Mouse (Mus musculus): ENCODE measurements around the gene Rpl4. TPM values are rescaled to one million over a fixed set of nuclear protein-coding genes. Genes with fewer than 3 reads are reported as not detected.
"Not testable (repeated sequence)": the region's sequence is repeated elsewhere in the genome, so short reads cannot be mapped to it uniquely, and the experiment has no call there.

Rpl4 gene
- 100 to 1,000 TPM; 735 to 744 TPM for total RNA-seq (2021)

- intact Hi-C loops (cut with DNase I): no loop called here
- DNase-seq: peak; percentile 83
Observed at GRCm38 (mm10) chr9:64172816-64173665, at the start of gene Rpl4, which contains the start of gene Zwilch. TSS of gene Rpl4 (plus strand) at chr9:64173375. TSS of gene Zwilch (minus strand) at chr9:64173104.

DNA sequence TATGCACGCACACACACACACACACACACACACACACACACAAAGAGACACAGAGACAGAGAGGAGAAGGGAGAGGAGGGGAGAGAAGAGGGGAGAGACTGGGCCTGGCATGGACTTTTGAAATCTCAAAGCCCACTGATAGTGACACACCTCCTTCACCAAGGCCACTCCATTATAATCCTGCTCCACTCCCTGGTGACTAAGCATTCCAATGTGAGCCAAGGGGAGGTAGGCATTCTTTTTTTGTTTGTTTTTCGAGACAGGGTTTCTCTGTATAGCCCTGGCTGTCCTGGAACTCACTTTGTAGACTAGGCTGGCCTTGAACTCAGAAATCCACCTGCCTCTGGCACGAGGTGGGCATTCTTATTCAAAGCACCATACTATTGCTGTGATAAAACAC, 48.3 kb upstream of the Rpl4 start:
- intact Hi-C loops (cut with DNase I); DNase-seq: not testable (repeated sequence)

DNA sequence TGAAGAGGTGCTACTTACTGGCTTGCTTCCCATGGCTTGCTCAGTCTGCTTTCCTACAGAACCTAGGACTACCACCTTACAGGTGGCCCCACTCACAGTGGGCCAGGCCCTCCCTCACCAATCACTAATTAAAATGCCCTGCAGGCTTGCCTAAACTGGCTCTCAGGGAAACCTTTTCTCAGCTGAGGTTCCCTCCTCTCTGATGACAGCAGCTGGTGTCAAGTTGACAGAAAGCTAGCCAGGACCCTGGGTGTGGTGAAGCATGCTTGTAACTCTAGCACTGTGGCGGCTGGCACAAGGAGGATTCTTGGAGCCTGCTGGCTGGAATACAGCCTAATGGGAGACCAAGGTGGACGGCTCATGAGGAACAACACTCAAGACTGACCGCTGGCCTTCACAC, 47.9 kb upstream of the Rpl4 start:
- intact Hi-C loops (cut with DNase I): no loop called here
- DNase-seq: peak; percentile 23

GRCm38 (mm10) chr9:64126121-64126520, 47.1 kb upstream of the Rpl4 start:
- no peak for DNase-seq
- intact Hi-C loops (cut with DNase I): no loop called here

DNA sequence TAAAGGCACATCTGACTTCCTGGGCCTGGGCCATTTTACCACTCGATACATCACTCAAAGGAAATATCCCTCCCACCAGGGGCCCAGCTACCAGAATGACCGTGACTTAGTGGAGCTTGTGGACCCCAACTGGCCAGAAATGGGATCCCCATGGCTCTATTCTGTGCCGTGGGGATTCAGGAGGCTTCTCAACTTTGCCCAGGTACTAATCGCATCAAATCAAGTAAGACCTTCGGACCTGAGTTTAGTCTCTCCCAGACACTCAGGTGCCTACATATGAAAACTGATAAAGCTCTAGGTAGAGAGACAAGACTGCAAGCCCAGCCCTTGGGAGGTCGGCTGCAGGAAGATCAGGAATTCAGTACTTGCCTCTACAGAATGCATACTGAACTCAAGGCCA, 41.6 kb upstream of the Rpl4 start:
- no peak for DNase-seq
- intact Hi-C loops (cut with DNase I): no loop called here

DNA sequence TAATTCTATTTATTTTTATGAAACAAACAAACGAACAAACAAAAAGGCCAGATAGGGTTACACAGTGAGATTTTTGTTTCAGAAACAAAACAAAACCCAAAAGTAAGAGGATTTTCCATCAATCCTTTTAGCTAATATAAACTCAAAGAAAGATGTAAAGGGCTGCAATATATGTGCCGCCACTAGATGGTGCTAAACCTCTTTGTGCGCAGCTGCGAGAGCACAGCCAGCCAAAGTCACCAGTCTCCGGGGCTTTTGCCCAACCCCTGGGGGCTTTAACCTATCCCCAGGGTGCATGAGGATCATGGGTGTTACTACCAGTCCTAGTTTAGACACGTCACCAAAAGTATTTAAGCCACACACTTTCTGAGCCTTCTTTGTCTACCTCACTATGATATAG, 34.3 kb upstream of the Rpl4 start:
- peak; percentile 42 for DNase-seq
- intact Hi-C loops (cut with DNase I): not testable (repeated sequence)

DNA sequence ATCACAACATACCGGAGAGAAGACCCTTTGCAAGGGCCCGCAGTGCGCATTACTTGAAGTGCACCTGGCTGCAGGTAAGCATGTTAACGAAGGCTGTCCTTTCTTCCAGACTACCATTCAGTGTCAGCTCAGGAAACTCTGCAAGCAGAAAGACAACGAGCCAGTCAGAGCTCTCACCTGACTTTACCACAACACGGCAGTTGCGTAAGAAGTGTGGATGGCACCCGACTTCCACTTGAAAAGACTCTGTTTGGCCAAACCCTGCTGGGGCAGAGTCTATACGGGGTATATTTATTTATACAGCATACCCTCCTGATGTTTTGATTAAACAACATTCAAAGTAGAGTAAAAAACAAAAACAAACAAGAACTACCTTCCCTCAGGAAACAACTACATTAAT, 33.3 kb upstream of the Rpl4 start:
- intact Hi-C loops (cut with DNase I): no loop called here
- DNase-seq: no peak

- no peak for DNase-seq
- intact Hi-C loops (cut with DNase I): no loop called here
Observed at GRCm38 (mm10) chr9:64156641-64157040, 16.5 kb upstream of the Rpl4 start.

DNA sequence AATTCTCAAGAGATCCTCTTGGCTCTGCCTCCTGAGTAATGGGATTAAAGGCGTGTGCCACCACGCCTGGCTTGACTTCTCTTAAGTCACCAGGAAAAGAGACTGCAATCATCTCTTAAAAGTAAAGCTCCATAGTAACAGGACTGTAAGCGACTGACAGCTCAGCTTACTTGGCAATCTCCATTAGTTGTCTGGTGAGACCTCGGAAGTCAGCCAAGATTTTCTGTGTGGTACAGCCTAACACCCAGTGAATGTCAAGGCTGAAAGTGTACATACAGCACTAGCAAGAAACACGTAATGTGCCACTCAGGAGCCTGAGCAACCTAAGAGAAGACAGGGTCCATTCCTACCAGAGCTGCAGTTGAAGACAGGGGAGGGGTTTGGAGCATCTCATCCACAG, 12.7 kb upstream of the Rpl4 start:
- no peak for DNase-seq
- intact Hi-C loops (cut with DNase I): no loop called here

GRCm38 (mm10) chr9:64169967-64170366, 3.2 kb upstream of the Rpl4 start:
- DNase-seq; intact Hi-C loops (cut with DNase I): not testable (repeated sequence)

DNA sequence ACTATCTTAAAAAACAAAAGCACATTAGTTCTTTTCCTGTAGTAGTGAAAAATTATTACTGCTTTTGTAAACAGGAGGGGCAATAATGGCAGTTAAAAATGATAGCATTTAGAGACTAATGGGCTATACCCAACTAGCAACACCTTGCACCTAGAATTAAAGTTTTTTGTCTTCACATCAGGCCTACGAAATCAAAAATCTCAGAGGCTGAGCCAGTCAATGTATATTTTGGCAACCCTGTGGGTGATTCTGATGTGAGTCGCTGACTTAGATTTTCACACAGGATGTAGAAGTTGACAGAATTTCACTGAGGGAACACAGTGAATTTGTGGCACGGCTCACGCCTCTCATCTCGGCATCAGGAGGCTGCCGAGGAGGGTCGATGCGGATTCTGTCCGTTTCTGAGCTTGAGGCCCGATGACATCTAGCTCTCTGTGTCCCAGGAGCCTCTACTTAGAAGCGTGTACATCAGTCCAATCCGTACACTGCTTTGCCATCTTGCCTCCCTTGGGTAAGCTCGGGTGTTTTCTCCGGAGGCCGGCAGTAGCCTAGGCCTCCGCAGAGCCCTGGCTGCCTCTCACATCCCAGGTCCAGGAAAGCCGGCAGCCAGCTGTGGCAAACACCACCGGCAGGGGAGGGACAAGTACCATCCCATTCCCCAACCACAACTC, 895 bp upstream of the Rpl4 start:
- intact Hi-C loops (cut with DNase I): no loop called here
- DNase-seq: no peak

DNA sequence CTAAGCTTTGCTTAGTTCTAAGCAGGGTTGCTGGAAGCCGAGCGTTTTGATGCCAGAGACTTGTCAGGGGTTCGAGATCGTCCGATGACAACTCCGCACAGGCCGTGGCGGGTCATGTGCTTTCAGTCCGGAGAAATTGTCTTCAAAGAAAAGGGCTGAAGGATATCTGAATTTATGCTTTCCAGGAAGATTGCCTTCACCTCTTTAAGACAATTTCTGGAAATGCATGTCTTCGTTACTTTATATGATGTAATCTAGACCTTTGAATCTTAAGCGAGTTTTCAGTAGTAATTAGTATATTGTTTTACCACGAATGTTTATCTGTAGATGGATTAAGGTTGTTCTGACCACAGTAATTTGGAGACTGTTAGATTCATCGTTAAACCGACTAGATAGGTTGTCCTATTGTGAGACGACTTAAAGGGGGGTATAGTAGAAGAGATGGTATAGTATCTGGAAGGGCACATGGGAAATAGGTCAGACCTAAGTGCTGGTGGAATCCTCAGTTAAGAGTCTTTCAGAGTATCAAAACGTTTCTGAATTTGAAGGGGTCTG, 568 bp downstream of the Rpl4 start:
- intact Hi-C loops (cut with DNase I): no loop called here
- no peak for DNase-seq

DNA sequence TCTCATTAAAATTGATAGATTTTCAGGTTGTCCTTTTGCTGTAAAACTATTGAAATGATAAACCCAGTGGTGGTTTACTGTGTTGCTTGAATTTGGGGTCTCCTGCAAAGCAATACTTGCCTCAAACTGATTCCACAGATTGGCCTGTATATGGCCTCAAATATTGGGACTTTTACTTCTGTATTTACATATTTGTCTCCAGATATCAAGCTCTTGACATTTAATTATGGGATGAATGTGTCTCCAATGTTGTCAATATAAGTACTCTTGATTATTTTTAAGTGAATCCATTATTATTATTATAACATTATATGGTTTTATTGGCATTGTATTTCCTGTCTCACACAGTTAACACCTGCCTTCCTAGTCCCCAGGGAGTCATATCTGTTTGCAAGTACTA, 1.2 kb downstream of the Rpl4 start:
- intact Hi-C loops (cut with DNase I): no loop called here
- DNase-seq: no peak

DNA sequence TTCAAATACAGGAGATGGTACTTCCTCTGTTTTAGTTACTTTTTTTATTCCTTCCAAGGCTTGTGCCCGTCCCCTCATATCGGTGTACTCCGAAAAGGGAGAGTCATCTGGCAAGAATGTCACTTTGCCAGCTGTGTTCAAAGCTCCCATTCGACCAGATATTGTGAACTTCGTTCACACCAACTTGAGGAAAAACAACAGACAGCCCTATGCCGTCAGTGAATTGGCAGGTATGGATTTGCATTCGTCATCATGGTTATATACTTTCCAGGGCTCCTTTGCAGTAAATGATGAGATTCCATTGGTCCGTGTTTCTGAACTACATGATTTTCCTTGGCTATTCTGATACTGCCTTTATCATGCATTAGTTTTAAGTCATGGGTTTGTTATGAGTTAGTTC, 1.6 kb downstream of the Rpl4 start:
- intact Hi-C loops (cut with DNase I): loop anchor here (5.0 kb wide), 1 partner anchor 78 kb away; the partner anchor contains the start of gene Map2k1

GRCm38 (mm10) chr9:64175378-64175777, 2.2 kb downstream of the Rpl4 start:
- no peak for DNase-seq
- intact Hi-C loops (cut with DNase I): loop anchor here (5.0 kb wide), 1 partner anchor 77 kb away; the partner anchor contains the start of gene Map2k1

More for the DNA sequence above, 1.6 kb downstream of the Rpl4 start:
- DNase-seq: no peak

GRCm38 (mm10) chr9:64178610-64178973, 5.4 kb downstream of the Rpl4 start:
- no peak for DNase-seq
- intact Hi-C loops (cut with DNase I): loop anchor here (5.0 kb wide), 1 partner anchor 74 kb away; the partner anchor contains the start of gene Map2k1

DNA sequence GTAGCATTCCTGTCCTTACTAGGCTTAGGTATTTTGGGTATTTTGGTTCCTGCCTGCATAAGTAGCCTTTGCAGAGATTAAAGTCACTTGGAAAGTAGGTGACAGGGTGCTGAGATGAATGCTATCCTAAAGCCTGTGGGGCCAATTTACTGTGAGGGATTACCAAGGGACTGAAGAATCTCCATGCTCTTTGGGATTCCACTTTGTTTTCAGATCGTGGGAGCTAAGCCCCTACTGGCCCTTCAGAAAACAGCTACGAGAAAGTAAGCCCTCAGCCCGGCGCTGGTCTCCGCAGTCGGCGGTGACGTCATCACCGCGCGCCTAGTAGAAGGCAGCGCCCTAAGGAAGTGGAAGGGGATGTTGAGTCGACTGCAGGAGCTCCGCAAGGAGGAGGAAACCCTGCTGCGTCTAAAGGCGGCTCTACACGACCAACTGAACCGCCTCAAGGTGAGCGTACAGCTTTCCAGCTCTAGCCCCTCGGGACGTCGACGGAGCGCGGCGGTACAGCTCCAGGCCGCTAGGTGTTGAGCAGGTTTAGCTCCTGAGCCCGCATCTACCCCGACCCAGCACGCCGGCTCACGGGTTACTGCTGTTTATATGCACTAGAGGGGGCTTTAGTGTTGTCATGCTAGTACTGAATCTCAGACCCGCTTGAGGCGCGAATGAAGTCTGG, 5.9 kb downstream of the Rpl4 start, which contains the start of gene Snapc5:
TSS of gene Snapc5 (plus strand) at position 301 of the 673 bp plus-strand sequence.
- intact Hi-C loops (cut with DNase I): loop anchor here (5.0 kb wide), 1 partner anchor 73 kb away; the partner anchor contains the start of gene Map2k1

DNA sequence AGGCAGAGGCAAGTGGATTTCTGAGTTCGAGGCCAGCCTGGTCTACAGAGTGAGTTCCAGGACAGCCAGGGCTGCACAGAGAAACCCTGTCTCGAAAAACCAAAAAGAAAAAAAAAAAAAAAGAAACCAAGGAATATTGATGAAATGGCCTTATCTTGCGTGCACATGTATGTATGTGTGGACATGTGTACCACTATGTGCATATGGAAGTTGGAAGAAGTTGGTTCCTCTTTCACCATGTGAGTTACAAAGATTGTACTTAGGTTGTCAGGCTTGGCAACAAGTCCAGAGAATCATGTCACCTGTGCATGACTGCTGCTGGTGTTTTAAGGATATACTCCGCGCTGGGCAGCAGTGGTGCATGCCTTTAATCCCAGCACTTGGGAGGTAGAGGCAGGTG, 10.1 kb downstream of the Rpl4 start:
- DNase-seq; intact Hi-C loops (cut with DNase I): not testable (repeated sequence)

More for the DNA sequence above, 5.9 kb downstream of the Rpl4 start, which contains the start of gene Snapc5:
- peak; percentile 91 for DNase-seq

GRCm38 (mm10) chr9:64184166-64184840, 11.1 kb downstream of the Rpl4 start:
- no peak for DNase-seq
- intact Hi-C loops (cut with DNase I): no loop called here

- intact Hi-C loops (cut with DNase I): no loop called here
Observed at GRCm38 (mm10) chr9:64193879-64194278, 20.7 kb downstream of the Rpl4 start.

More at GRCm38 (mm10) chr9:64193879-64194278, 20.7 kb downstream of the Rpl4 start:
- no peak for DNase-seq
